Mouse (Mus musculus) left cerebral cortex, adult 11 months (tissue): ENCODE measurements around the gene Hist1h3c.
A peak's percentile ranks its signal among the peaks of the same experiment; 100 is the strongest.
"Not testable (repeated sequence)": the region's sequence is repeated elsewhere in the genome, so short reads cannot be mapped to it uniquely, and the experiment has no call there.

Experiments used
- DNase-seq: peaks from one replicate; pipeline ENCODE4 v3.0.0; 2022; ENCODE audit warnings: low spot score

The Hist1h3c gene

DNA sequence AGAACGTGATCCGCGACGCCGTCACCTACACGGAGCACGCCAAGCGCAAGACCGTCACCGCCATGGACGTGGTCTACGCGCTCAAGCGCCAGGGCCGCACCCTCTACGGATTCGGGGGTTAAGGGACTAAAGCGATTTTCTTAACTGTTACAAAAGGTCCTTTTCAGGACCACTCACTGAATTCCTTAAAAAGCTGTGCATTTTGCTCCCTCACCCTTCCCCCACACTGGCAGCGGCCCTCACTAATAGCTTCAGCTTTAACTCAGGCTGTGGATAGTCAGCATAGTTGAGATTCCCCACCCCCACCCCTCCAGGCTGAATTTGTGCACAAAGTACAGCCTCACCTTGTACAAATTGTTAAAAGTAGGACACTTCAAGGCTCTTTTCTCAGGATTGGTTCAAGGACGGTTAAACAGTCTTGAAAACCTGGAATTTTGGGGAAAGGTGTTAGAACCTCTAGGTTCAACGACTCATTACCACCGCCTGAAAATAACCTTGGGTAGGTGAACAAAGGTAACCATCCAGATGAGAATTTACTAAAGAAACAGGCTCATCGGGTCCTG, 11.9 kb upstream of the Hist1h3c start:
- DNase-seq: no peak

DNA sequence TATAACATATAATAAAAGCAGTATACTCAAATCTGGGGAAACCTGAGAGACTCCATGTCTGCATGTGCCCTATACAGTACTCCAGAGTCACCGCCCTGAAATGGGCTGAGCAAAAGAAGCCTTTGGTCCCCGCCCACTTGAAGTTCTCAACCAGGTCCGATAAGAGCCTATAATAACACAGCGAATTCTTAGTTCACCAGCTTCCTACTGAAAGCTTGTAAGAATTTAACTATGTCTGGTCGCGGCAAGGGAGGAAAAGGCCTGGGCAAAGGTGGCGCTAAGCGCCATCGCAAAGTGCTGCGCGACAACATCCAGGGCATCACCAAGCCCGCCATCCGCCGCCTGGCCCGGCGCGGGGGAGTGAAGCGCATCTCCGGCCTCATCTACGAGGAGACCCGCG, 11.4 kb upstream of the Hist1h3c start, which contains the start of gene Hist1h4b:
TSS of gene Hist1h4b (plus strand) at position 224 of the 400 bp plus-strand sequence.
- peak; percentile 92 for DNase-seq

DNA sequence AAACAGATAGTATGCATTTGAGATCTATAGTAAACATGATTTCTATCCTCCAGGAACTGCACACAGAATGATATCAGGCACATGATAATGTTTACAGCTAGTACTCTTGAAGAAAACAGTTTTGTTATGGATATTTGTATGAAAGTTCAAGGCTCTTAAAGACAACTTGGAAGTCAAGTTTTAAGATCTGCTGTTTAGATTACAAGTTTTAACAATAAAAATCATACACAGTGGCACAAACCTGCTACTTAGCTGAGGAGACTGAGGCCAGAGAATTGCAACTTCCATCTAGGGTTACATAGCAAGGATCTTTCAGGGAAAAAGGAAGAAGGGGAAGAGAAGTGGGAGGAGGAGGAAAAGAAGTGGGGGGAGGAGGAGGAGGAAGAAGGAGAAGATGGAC, 9.6 kb upstream of the Hist1h3c start:
- no peak for DNase-seq

DNA sequence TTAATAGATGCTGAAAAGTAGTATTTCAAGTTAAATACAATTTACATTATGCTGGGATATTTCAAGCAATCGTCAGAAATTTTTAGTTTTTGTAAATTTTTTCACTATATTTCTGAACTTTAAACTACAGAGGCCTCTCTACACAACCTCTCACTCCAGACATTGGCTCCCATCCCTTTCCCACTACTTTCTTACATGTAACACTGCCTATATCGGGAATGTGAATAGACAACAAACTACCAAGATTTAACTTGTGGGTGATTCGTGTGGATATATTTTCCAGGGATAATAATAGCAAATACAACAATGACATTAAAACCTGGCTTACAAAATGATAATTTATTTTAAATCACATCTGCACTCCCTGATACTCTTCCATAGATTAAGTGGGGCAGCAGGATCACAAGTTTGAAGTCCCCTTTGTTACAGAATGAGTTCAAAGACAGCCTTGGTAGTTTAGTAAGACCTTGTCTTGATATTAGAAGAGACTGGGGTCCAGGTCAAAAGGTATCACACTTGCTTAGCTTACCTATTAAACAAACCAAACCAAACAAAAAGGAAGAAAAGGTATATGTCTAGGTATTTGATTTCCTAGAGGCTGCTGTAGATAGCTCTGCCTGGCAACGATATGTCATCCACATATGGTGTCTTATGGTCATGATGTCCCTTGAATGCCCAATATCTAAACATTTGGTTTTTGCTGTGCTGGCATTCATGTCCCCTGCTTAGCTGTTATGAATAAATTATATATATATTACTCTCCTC, 8.1 kb upstream of the Hist1h3c start:
- no peak for DNase-seq

DNA sequence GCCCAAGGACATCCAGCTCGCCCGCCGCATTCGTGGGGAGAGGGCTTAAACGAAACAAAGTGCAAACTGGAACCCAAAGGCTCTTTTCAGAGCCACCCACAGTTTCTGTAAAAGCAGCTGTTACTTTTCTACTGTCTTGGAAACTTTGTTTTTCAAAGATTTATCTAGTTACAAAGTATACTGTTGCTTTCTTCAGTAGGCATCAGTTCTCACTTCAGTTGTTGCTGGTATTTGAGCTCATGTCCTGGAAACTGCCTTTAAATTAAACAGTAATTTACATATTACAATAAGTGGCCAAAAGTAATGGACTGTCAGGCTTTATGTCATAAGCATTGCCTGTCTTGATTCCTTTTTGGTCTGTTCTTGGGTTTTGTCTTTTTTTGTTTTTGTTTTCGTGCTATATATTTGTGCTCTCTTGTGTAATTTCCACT, 7.4 kb upstream of the Hist1h3c start:
- DNase-seq: no peak

DNA sequence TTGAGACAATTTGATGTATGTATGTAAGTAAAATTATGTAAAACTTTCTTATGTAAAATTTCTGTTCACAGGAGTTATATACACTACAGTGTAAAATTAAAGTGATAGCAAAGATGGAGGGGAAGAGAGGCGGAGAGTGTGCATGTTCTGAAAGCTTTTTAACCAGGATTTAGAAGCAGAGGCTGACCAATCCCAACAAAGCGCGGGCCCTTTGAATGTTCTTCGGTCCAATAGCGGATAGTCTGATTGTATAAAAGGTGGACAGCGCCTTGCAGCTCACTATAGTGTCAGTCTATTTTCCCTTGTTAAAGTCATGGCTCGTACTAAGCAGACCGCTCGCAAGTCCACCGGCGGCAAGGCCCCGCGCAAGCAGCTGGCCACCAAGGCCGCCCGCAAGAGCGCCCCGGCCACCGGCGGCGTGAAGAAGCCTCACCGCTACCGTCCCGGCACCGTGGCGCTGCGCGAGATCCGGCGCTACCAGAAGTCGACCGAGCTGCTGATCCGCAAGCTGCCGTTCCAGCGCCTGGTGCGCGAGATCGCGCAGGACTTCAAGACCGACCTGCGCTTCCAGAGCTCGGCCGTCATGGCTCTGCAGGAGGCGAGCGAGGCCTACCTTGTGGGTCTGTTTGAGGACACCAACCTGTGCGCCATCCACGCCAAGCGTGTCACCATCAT, 6.8 kb upstream of the Hist1h3c start, which contains the start of gene Hist1h3b:
TSS of gene Hist1h3b (plus strand) at position 201 of the 675 bp plus-strand sequence.
- peak; percentile 88 for DNase-seq

DNA sequence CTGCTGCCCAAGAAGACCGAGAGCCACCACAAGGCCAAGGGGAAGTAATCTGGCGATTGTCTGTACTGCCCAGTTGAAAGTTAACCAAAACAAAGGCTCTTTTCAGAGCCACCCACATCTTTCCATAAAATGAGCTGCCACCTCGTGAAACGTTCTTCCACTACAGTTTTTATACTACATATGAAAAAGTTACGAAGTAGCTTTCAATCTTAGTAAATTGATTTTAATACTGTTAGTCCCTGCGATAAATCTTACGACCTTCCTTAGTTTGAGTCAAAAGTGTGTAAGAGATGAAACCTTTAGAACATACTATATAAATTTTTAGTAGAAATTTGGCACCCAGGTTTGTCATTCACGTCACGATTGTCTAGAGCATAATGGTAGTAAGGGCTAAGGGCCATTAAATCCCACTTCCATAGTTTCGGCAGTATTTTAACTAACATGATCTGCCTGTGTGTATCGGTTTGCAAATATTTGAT, 6.1 kb upstream of the Hist1h3c start:
- no peak for DNase-seq

DNA sequence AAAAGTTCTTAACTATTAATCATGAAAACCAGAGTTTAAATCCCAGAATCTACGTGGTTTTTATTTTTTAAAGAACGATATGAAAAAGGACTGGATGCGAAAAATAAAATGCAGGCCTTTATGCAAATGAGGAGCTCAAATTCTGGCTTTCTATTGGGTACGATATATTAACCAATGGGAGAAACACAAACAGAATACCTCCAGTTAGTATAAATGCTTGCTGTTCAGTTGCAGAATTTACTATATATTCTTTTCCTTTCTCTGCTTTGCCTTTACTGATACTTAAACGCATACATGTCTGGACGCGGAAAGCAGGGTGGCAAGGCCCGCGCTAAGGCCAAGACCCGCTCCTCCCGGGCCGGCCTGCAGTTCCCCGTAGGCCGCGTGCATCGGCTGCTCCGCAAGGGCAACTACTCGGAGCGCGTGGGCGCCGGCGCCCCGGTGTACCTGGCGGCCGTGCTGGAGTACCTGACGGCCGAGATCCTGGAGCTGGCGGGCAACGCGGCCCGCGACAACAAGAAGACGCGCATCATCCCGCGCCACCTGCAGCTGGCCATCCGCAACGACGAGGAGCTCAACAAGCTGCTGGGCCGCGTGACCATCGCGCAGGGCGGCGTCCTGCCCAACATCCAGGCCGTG, 5.6 kb upstream of the Hist1h3c start, which contains the start of gene Hist1h2ab:
TSS of gene Hist1h2ab (plus strand) at position 288 of the 639 bp plus-strand sequence.
- not testable (repeated sequence) for DNase-seq

DNA sequence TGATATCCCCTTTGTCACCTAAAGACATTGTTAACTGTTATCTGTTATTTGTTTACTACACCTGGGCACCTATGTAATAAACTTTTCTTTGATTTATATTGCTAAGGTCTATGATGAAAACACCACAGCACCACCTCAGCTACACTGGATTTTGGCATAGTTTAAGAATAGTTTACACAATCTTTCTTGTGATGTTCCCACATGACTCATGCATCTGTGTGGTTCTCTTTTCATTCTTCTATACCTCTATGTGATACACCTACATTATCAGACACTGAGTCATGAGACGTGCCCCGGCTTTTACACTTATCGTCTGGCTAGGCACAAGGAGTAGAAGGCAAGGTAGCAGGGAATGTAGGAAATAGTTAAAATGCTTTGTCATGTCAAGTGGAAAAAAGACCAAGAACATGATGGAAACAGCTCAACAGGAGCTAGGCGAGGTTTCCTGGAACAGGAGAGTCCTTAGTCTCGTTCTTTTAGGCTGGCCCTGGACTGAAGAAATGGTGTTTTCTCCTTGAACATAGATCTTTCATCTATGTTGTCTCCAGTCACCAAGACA, 4.2 kb upstream of the Hist1h3c start:
- DNase-seq: no peak

DNA sequence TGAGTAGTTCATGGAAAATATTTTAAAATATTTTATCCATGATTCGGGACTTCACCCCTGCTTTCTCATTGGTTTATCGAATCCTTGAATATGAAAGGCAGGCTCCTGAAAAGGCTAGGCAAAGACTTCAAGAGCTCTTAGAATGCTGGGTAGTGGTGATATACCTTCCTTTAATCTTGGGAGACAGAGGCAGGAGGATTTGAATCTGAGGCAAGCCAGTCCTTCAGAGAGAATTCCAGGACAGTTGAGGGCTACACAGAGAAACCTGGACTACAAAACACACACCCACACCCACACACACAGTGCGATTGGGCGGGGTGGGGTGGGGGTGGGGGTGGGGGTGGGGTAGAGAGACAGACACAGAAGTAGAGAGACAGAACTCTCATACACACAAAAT, 2.5 kb upstream of the Hist1h3c start:
- no peak for DNase-seq

DNA sequence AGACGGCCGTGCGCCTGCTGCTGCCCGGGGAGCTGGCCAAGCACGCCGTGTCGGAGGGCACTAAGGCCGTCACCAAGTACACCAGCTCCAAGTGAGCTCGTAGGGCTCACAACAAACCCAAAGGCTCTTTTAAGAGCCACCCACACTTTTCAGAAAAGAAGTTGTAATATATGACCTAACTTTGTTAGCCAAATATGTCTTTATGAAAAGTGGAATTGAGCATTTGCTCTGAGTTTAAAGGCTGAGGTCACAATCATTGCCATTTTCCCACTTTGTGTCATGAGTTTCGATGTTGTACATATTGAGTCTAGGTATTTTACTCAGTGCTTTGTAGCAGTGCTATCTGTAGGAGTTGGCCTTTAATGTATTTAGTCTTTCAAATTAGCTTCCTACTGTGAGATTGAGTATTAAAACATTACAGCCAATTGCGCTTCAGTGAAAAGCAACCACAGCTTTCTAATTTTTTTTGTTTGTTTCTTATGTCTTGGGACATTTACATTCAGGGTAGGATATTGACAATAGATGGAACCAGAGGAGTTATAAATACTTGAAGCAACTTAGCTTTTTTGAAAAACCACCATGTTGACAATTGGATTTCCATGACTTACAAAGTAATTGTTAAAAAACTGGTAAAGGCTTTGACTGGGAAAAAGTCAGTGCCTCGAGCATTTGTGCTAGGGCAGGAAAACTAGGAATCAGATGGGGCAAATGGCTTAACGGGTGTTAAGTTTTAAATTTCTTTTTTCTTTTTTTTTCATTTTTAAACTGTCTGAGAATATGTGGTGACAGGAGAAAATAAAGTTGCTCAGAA, 1.9 kb upstream of the Hist1h3c start:
- DNase-seq: no peak

DNA sequence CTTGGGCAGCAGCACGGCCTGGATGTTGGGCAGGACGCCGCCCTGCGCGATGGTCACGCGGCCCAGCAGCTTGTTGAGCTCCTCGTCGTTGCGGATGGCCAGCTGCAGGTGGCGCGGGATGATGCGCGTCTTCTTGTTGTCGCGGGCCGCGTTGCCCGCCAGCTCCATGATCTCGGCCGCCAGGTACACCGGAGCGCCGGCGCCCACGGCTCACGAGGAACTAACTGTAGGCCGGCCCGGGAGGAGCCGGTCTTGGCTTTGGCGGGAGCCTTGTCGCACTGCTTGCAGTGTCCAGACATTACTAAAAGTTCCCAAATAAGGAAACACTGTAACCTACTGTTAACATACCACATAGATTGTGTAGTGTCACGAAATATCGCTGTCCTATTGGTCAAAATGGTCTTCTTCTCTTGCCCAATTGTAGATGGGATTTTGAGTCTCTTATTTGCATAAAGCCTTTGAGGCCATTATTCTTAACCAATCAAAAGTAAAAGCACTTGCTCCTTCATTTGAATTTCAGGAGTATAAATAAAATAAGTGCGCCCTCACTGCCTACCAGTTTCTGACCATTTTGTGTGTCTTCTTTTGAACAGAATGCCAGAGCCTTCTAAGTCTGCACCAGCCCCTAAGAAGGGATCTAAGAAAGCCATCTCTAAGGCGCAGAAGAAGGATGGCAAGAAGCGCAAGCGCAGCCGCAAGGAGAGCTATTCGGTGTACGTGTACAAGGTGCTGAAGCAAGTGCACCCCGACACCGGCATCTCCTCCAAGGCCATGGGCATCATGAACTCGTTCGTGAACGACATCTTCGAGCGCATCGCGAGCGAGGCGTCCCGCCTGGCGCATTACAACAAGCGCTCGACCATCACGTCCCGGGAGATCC, 1.0 kb upstream of the Hist1h3c start, which contains the start of gene Hist1h2bb:
TSS of gene Hist1h2bb (plus strand) at position 534 of the 880 bp plus-strand sequence.
- peak; percentile 88 for DNase-seq

DNA sequence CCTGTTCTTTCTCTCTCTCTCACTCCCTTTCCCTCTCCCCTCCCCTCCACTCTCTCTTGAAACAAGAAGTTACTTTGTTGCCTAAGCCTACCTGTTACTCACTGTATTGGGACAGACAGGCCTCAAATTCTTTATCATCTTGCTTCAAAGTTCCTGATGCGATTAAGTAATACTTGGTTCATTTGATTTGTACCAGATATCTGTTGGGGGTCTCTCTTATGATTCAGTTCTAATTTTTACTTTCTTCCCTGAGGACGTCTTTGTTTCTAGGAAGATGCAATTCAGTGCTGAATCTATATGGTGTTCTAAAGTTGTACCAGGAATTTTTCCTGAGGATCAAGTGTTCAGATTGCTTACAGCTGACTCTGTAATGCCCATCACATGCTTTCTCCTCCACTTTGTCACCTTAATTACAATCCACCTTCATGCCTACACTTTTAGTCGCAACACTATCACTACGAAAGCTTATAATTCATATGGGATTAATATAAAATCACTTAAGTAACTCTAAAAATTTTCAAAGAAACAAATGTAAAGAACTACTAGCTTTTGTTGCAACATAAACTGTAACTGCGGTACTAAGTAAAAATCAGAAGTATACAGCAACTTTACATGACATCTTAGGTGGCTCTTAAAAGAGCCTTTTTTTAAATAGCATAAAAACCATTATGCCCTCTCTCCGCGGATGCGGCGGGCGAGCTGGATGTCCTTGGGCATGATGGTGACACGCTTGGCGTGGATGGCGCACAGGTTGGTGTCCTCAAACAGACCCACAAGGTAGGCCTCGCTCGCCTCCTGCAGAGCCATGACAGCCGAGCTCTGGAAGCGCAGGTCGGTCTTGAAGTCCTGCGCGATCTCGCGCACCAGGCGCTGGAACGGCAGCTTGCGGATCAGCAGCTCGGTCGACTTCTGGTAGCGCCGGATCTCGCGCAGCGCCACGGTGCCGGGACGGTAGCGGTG, 701 bp downstream of the Hist1h3c start:
- no peak for DNase-seq

DNA sequence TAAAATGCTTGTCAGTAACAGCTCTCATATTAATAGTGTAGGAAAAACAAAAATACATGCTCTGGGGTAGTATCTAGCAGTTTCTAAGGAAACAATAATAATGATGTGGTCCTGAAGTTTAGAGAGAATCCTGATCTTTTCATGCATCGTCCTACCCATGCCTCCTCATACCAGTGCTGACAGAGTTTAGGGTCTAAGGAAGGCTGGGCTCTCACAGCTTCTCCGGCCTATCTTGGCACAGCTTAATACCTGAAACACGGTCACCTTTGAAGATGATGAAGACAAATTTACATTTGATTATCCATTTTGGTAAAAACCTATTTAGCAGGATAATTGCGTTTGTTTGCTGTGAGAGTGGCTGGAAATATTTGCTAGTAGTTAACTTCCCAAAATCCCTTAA, 1.4 kb downstream of the Hist1h3c start:
- no peak for DNase-seq

DNA sequence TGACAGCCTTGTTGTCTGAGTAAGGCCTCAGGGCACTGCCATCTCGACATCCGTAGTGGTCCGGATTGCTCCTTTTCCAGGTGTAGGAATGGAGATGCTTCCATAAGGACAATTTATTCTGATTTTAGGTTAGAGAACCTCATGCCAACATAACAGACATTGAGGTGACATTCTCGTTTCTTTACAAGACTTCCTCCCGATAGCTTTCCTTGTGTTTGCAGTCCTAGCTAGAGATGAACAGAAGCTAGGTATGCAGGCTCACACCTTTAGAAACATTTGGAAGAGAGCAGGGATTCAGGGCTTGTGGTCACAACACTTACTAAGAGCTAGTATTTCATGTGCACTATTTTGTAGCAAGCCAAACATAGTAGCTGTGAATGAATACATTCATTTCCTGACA, 2.2 kb downstream of the Hist1h3c start:
- no peak for DNase-seq

DNA sequence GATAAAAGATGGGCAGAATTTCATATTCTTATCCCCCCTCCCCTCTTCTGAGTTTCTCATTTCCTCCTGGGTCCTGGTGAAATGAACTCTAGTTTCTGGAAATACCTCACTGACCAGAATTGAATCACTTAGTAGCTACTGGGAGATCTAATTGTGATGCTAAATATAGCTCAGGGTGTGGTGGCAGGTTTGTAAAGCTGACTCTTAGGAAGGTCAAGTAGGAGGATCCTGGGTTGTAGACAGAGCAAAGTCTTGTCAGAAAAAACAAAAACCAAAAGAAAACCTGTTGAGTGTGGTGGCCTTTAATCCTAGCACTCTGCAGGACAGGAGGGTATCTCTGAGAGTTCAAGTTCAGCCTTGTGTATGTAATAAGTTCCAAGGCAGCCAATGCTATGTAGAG, 3.4 kb downstream of the Hist1h3c start:
- DNase-seq: no peak

DNA sequence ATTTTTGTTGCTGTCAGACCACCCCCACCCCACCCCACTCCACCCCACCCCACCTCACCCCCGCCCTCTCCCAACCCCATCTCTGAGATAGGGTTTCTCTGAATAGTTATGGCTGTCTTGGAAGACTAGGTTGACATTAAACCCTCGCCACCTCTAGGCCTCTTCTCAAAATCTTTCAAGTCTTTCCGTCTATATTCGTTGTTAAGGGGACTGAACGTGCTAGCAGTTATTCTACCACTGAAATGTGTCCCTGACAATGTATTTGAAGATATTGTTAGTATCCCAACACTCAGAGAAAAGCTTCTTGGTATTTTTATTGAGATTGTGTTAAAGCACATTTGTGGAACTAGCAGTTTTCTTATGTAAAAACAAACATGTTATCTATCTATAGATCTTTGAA, 4.5 kb downstream of the Hist1h3c start:
- DNase-seq: no peak

DNA sequence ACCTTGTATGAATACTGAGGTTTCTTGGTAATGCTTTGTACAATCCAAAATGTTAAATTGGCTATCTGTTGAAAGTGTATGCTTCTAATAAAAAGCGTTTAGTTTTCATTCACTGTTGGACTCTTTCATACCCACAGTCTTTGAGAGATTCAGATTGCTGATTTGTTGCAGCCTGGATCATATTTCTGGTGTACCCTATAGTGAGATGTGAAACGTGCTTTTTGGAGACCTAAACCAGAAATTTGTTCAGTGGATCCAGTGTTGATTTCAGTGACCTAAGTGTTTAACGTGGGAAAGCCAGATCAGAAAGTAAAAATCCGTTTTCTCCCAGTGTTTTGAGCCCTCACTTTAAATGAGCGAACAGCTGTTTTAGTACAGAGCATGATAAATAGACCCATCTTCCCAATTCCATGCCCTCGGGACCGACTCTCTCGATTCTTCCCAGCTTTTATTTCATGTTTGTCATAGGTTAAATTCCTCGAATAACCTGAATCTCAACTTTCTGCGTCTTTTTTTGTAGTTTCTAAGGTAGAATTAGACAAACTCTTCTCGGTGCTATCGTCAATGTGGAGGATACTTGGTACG, 5.1 kb downstream of the Hist1h3c start:
- no peak for DNase-seq

DNA sequence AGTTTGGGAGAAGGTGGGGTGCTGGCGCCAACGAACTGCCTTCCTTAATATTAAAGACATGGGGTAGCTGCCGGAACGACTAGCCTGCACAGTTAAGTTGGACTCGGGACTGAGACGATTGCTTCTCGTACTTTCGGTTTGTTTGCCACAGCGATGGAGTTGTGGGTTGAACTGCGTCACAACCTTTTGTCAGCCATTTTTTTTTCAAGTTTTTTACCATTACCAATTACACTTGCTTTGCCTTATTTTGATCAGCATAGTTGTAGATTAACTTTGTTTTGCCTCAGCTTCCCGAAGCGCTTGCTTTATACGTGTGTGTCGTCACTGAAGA, 5.5 kb downstream of the Hist1h3c start:
- no peak for DNase-seq
